Mouse (Mus musculus): Measurements from ENCODE around the gene I0C0044D17Rik. TPM values are rescaled to one million over a fixed set of nuclear protein-coding genes. Genes with fewer than 3 reads are reported as not detected.
"Not testable (repeated sequence)": the region's sequence is repeated elsewhere in the genome, so short reads cannot be mapped to it uniquely, and the experiment has no call there.

The I0C0044D17Rik gene
- not detected in 2 replicates for polyA plus RNA-seq (2012; rRNA removed)

GRCm38 (mm10) chr4:98823740-98824139 is at the start of gene I0C0044D17Rik:
Gene I0C0044D17Rik, minus strand, starts transcription at chr4:98823840.
- not testable (repeated sequence) for H3K27ac ChIP-seq (ENCODE audit: insufficient read depth, low read length); H3K4me3 ChIP-seq (ENCODE audit: extremely low read depth, insufficient read depth, insufficient read length); H3K27me3 ChIP-seq (ENCODE audit: control insufficient read depth, insufficient read depth, low read length); H3K36me3 ChIP-seq (ENCODE audit: control insufficient read depth, insufficient read depth, low read length); DNase-seq (ENCODE audit: low read depth in 1 of 2, low spot score in 2 of 2); H3K4me1 ChIP-seq (ENCODE audit: control insufficient read depth, insufficient read depth, insufficient read length)
- 85% methylated on average over 1 of the region's 1 CpGs for WGBS

- H3K36me3 ChIP-seq (ENCODE audit: control insufficient read depth, insufficient read depth, low read length), result no peaks in the 10 kb centered on the region
- DNase-seq (ENCODE audit: low read depth in 1 of 2, low spot score in 2 of 2), result no peak
- 89% methylated on average over 14 of the region's 14 CpGs for WGBS
- H3K27me3 ChIP-seq (ENCODE audit: control insufficient read depth, insufficient read depth, low read length), result no peaks in the 10 kb centered on the region
- H3K4me3 ChIP-seq (ENCODE audit: extremely low read depth, insufficient read depth, insufficient read length), result no peak overlapping the region
- H3K27ac ChIP-seq (ENCODE audit: insufficient read depth, low read length), result no peak overlapping the region
- no peaks in the 10 kb centered on the region for H3K4me1 ChIP-seq (ENCODE audit: control insufficient read depth, insufficient read depth, insufficient read length)
- TF ChIP-seq CTCF (IDR thresholded peaks at IDR 0.05; ENCODE audit: extremely low read depth, insufficient read depth, insufficient read length, insufficient replicate concordance) (no peak), POLR2A (IDR thresholded peaks at IDR 0.05; ENCODE audit: low read depth, low read length) (no peak)
Measured at GRCm38 (mm10) chr4:98865386-98866237, 42.0 kb upstream of the I0C0044D17Rik start.

- Histone ChIP-seq H3K27me3 (ENCODE audit: control insufficient read depth, insufficient read depth, low read length) (no peaks in the 10 kb centered on the region), H3K4me1 (ENCODE audit: control insufficient read depth, insufficient read depth, insufficient read length) (no peaks in the 10 kb centered on the region), H3K36me3 (ENCODE audit: control insufficient read depth, insufficient read depth, low read length) (no peaks in the 10 kb centered on the region), H3K4me3 (ENCODE audit: extremely low read depth, insufficient read depth, insufficient read length) (no peak overlapping the region), H3K27ac (ENCODE audit: insufficient read depth, low read length) (no peak overlapping the region)
- no peak for DNase-seq (ENCODE audit: low read depth in 1 of 2, low spot score in 2 of 2)
- TF ChIP-seq POLR2A (IDR thresholded peaks at IDR 0.05; ENCODE audit: low read depth, low read length) (no peak), CTCF (IDR thresholded peaks at IDR 0.05; ENCODE audit: extremely low read depth, insufficient read depth, insufficient read length, insufficient replicate concordance) (no peak)
- WGBS, result 88% methylated on average over 3 of the region's 3 CpGs
Measured at GRCm38 (mm10) chr4:98864546-98864945, 40.9 kb upstream of the I0C0044D17Rik start.

GRCm38 (mm10) chr4:98864094-98864493 is 40.5 kb upstream of the I0C0044D17Rik start:
- Histone ChIP-seq H3K36me3 (ENCODE audit: control insufficient read depth, insufficient read depth, low read length) (no peaks in the 10 kb centered on the region), H3K4me3 (ENCODE audit: extremely low read depth, insufficient read depth, insufficient read length) (no peak overlapping the region), H3K27me3 (ENCODE audit: control insufficient read depth, insufficient read depth, low read length) (no peaks in the 10 kb centered on the region), H3K27ac (ENCODE audit: insufficient read depth, low read length) (no peak overlapping the region), H3K4me1 (ENCODE audit: control insufficient read depth, insufficient read depth, insufficient read length) (no peaks in the 10 kb centered on the region)
- DNase-seq (ENCODE audit: low read depth in 1 of 2, low spot score in 2 of 2), result no peak
- TF ChIP-seq POLR2A (IDR thresholded peaks at IDR 0.05; ENCODE audit: low read depth, low read length) (no peak), CTCF (IDR thresholded peaks at IDR 0.05; ENCODE audit: extremely low read depth, insufficient read depth, insufficient read length, insufficient replicate concordance) (no peak)
- WGBS, result 72% methylated on average over 1 of the region's 2 CpGs

GRCm38 (mm10) chr4:98863451-98863850 is 39.8 kb upstream of the I0C0044D17Rik start:
- Histone ChIP-seq H3K27me3 (ENCODE audit: control insufficient read depth, insufficient read depth, low read length) (no peaks in the 10 kb centered on the region), H3K27ac (ENCODE audit: insufficient read depth, low read length) (no peak overlapping the region), H3K4me3 (ENCODE audit: extremely low read depth, insufficient read depth, insufficient read length) (no peak overlapping the region), H3K4me1 (ENCODE audit: control insufficient read depth, insufficient read depth, insufficient read length) (no peaks in the 10 kb centered on the region), H3K36me3 (ENCODE audit: control insufficient read depth, insufficient read depth, low read length) (no peaks in the 10 kb centered on the region)
- WGBS, result 83% methylated on average over 2 of the region's 2 CpGs
- TF ChIP-seq CTCF (IDR thresholded peaks at IDR 0.05; ENCODE audit: extremely low read depth, insufficient read depth, insufficient read length, insufficient replicate concordance), result no peak
- TF ChIP-seq POLR2A (IDR thresholded peaks at IDR 0.05; ENCODE audit: low read depth, low read length), result no peak
- no peak for DNase-seq (ENCODE audit: low read depth in 1 of 2, low spot score in 2 of 2)

GRCm38 (mm10) chr4:98858151-98858855 is 34.7 kb upstream of the I0C0044D17Rik start:
- TF ChIP-seq POLR2A (IDR thresholded peaks at IDR 0.05; ENCODE audit: low read depth, low read length), result no peak
- TF ChIP-seq CTCF (IDR thresholded peaks at IDR 0.05; ENCODE audit: extremely low read depth, insufficient read depth, insufficient read length, insufficient replicate concordance), result no peak
- H3K4me1 ChIP-seq (ENCODE audit: control insufficient read depth, insufficient read depth, insufficient read length), result no peaks in the 10 kb centered on the region
- H3K4me3 ChIP-seq (ENCODE audit: extremely low read depth, insufficient read depth, insufficient read length), result no peak overlapping the region
- DNase-seq (ENCODE audit: low read depth in 1 of 2, low spot score in 2 of 2), result no peak
- H3K36me3 ChIP-seq (ENCODE audit: control insufficient read depth, insufficient read depth, low read length), result no peaks in the 10 kb centered on the region
- WGBS, result 61% methylated on average over 4 of the region's 4 CpGs
- no peaks in the 10 kb centered on the region for H3K27me3 ChIP-seq (ENCODE audit: control insufficient read depth, insufficient read depth, low read length)
- no peak overlapping the region for H3K27ac ChIP-seq (ENCODE audit: insufficient read depth, low read length)
